Mouse (Mus musculus) kidney, postnatal 4 days (tissue): ENCODE results near the gene Acp6.

Experiments used
- DNase-seq, 2 experiments: peaks; one replicate each; pipeline ENCODE4 v3.0.0; 2021; ENCODE audit warnings: mixed read lengths in 2 of 2

The Acp6 gene

GRCm38 (mm10) chr3:97199261-97199660 lies 40.7 kb downstream of the Acp6 start:
- DNase-seq, result no peak

- peak; percentile 79 to 81 for DNase-seq
Measured at GRCm38 (mm10) chr3:97201943-97202342, 43.4 kb downstream of the Acp6 start.

- no peak for DNase-seq
Measured at GRCm38 (mm10) chr3:97203880-97204279, 45.3 kb downstream of the Acp6 start.

GRCm38 (mm10) chr3:97206521-97206920 lies 47.9 kb downstream of the Acp6 start:
- DNase-seq, result no peak

- no peak for DNase-seq
Measured at GRCm38 (mm10) chr3:97209351-97209750, 50.8 kb downstream of the Acp6 start.

- no peak for DNase-seq
Measured at GRCm38 (mm10) chr3:97211177-97211576, 52.6 kb downstream of the Acp6 start.

GRCm38 (mm10) chr3:97213871-97214270 lies 55.3 kb downstream of the Acp6 start:
- DNase-seq, result no peak

- no peak for DNase-seq
Measured at GRCm38 (mm10) chr3:97214439-97214838, 55.9 kb downstream of the Acp6 start.

- DNase-seq, result no peak
Measured at GRCm38 (mm10) chr3:97215526-97215925, 56.9 kb downstream of the Acp6 start.

- DNase-seq, result no peak
Measured at GRCm38 (mm10) chr3:97223261-97223660, 64.7 kb downstream of the Acp6 start.

- DNase-seq, result no peak
Measured at GRCm38 (mm10) chr3:97225231-97225630, 66.7 kb downstream of the Acp6 start.

- no peak for DNase-seq
Measured at GRCm38 (mm10) chr3:97226719-97227118, 68.1 kb downstream of the Acp6 start.
